Mouse (Mus musculus) embryo, embryonic 11.5 days (tissue): ENCODE data around the gene Faap100.
"Not testable (repeated sequence)": the region's sequence is repeated elsewhere in the genome, so short reads cannot be mapped to it uniquely, and the experiment has no call there.

Source experiments
- DNase-seq: peaks from one replicate; pipeline ENCODE4 v3.0.0-alpha.2; 2012; ENCODE audit warnings: low read depth, low spot score

Gene Faap100

DNA sequence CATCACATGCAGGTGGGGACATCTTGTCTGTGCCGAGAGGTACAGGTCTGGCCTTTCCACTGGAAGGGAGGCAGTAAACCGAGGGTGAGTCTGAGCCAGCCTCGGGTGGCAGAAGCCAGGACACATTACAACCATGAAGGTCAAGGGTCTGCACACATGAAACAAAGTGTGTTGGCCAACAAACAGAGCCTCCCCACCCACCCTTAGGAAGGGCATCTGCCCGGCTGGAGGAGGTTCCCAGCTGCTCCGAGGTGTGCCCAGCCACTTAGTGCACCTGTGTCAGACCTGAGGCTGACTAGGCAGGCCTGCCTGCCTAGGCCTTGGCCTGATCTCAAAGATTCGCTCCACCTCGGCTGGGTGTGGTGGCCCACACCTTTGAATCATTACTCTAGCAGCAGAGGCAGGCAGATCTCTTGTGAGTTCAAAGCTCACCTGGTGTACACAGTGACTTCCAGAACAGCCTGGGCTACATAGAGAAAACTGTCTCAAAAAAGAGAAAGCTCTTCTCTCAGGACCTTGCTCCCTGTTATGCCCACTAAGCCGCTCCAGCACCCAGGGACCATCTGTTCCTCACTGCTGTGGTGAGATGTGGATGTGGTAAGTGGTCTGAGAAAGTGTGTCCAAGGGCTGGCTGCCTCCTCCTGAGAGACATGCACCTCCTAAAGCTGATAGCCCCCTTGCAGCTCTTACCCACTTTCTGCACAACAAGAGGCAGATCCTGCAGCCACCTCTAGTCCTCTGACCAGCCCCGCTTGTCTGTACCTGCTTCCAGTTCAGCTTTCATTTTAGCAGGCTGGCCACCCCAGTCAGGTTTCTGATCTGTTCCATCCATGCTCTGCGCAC, 27.1 kb downstream of the Faap100 start:
- no peak for DNase-seq

DNA sequence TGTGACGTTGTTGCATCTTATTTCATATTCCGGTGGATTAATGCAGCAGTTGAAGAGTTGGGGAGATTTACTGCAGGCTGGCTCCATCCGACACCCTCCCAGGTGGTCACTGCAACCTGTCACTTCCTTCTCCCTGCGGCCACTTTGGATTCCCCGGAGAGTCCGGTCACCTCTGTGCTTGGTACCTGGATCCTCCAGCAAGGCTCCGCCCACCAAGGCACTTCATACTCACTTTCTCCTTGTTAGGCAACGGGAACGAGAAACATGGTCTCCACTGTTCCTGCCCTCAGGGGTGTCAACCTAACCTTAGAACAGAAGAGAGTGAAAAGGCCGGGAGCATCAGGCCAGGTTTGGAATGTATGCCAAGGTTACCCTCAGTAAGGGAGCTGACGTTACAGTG, 27.9 kb downstream of the Faap100 start:
- DNase-seq: no peak

DNA sequence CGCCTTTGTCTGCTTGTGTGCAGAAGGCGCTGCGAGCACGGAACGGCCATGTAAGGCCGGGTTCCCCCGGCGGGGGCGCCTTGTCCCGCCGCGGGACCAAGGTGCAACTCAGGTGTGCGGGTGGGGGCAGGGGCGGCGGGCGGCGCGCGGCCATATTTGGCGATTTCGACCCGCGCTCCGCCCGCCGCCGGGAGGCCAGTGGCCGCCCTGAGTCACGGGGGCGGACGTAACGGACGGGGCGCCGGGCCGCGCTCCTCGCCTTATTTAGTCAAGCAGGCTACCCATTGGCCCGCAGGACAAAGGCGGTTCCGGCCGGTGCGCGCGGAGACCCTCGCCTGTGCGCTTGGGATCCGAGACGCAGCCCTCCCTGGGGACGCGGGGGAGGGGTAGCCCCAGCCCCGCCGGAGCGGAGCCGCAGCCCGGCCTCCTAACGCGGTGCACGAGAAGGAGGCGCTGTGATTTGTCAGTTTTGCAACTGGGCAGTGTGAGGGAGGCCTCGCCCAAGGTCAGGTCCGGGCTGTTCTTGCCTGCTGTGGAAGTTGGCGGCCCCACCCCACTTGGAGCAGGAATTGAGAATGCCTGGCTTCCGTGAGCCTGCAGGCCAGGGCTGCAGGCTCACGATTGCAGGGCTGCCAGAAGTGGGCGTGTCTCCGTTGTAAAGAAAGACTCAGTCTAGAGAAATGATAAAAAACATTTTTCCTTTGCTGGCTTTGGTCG, 28.4 kb downstream of the Faap100 start:
- DNase-seq: peak; percentile 89

DNA sequence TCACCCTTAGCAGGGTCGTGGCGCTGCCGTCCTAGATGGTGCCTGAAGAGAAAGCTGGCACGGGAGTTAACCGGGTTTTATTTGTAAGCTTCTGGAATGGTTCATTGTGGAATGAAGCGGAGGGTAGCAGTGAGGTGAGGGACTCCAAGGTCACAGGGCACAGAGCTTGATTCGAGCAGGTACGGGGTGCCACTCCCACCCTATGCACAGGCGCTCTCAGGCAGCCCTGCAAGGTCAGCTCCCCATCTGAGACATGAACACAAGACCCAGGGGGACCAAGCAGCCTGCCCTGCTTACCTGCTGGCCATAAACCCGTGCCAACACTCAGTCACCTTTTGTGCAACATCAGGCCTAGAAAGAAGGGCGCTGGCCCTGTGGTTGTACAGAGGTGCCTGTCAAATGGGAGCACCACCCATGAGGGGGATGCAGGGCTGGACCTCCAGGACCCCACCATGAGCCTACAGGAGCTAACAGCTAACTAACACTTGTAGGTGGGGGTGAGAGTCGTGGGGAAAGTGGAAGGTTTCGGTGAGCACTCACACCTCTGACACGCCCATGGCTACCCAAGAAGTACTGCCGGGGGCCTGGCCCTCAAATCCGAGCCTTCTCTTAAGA, 29.1 kb downstream of the Faap100 start:
- DNase-seq: no peak

DNA sequence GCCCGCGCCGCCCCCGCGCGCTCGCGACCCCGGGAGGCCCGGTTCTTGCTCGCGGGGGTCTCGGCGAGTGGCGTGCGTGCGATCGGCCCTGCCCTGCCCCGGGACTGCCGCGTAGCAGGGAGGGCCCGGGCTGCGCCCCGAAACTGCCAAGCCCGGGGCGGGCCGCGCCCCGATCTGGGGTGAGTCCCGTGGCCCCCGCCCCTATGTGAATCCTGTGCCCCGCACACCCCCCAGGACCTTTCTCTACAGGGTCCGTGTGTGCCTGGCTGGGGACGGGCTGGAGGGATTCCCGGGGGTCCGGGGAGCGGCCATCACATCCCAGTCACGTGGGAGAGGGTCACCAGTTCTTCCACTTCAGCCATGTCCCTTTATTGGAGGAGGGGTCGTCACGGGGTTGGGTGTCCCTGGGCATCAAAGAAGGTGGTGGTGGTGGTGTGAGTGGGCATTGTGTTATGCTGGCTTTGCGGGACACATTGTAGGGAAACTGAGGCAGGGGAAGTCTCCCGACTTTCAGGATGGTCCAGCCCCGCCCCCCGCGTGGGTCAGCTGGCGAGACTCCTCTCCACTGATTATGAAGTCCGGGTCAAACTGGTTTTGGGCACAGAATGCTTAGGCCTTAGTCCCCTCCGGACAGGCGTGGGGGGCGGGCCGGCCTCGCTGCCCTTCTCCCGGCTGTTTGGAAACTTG, 29.7 kb downstream of the Faap100 start:
- no peak for DNase-seq

DNA sequence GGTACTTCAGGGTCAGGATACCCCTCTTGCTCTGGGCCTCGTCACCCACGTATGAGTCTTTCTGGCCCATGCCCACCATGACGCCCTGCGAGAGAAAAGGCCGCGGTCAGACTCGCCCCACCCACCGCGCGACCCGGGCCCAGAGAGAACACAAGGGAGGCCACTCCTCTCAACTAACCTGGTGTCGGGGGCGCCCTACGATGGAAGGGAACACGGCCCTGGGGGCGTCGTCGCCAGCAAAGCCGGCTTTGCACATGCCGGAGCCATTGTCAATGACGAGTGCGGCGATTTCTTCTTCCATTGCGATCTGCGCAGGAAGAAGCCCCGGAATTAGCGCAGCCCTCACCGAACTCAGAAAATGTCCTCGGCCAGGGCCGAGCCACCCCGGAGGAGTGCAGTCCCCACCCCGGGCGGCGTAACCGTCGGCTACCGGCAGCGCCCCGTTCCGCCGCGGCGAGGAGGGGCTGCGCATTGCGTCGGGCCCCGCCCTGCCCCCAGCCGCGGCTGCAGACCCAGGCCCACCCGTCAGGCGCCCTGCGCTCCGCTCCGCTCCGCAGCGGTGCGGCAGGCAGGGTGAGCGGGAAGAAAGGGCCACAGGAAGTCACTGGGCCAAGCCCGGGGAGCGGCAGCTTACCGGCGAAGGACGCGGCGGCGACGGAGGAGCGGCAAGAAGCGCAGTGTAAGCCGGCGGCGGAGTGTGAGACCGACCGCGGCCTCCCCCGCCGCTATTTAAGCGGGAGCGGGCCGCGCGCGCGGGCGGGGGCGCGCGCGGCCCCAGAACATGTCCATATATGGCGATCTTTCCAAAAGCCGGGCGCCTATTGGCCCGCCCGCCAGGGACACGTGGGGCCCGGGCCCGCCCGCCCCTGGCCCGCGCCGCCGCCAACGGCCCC, 30.5 kb downstream of the Faap100 start, which contains the start of gene Actg1:
Gene Actg1, minus strand, starts transcription at position 752 of the 893 bp plus-strand sequence.
- DNase-seq: peak; percentile 75

DNA sequence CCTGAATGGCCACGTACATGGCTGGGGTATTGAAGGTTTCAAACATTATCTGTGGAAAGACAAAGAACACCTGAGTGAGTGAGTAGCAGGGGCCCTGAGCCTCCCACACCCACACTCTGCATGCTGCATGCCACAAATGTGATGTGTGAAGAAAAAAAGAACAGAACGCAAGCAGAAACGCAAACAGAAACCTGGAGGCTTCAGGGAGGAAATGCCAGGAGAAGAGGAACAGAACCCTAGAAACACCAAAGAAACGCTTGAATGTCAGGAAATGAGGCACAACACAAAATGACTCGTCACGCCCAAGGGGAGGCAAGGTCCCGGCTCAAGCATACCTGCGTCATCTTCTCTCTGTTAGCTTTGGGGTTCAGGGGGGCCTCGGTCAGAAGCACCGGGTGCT, 31.3 kb downstream of the Faap100 start:
- no peak for DNase-seq

DNA sequence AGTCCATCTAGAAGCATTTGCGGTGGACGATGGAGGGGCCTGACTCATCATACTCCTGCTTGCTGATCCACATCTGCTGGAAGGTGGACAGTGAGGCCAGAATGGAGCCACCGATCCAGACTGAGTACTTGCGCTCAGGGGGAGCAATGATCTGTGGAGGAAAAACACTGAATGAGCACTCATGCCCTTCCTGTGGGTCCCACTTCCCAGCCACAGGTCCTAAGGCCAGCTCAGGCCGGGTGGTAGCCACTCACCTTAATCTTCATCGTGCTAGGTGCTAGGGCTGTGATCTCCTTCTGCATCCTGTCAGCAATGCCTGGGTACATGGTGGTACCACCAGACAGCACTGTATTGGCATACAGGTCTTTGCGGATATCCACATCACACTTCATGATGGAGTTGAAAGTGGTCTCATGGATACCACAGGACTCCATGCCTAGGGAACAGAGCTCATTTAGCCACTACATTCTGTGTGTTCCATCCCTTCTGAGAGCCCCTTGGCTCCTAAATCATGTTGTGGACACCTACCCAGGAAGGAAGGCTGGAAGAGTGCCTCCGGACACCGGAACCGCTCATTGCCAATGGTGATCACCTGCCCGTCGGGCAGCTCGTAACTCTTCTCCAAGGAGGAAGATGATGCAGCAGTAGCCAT, 32.1 kb downstream of the Faap100 start:
- not testable (repeated sequence) for DNase-seq

DNA sequence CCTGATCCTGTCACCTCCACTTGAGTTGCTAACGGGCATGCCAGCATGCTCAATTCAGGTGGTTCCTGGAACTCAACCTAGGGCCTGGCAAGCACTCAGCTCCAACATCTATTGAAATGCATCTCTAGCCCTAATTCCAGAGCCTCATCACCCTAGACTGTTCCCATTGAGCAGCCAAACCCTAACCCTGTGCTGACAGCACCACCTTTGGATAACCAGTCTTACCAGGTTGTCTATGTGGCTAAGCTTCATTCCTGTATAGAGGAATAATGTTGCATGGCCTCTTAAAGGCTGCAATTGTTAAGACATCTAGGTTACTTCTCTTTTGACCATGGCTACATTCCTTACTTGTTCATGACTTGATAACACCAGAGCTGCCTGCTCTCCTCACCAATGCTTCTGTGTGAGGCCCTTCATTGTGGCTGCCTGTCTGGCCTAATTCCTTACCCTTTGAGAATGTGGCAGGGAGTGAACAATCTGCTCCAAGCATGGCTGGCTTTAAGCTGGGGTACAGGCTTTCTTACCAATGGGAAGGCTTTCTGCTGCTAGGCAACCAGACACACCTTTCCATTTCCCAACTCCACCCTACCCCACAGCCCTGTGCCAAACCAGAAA, 33.4 kb downstream of the Faap100 start:
- DNase-seq: no peak

DNA sequence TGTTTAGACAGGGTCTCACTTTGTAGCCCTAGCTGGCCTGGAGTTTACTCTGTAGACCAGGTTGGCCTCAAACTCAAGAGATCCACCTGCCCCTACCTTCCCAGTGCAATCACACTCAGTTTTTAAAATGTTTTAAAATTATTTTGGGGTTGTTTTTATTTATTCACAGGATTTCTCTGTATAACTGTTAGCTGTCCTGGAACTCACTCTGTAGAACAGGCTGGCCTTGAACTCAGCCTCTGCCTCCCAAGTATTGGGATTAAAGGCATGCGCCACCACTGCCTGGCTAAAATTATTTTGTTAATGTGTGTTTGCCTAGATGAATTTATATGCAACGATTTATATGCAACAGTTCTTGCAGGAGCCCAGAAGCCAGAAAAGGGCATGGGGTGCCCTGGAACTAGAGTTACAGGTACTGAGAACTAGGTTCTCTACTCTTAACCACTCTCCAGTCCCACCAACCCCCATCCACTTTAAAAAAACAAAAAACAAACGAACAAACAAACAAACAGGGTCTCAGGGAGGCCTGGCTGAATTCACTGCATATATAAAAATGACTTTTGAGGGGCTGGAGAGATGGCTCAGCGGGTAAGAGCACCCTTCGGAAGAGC, 34.1 kb downstream of the Faap100 start:
- DNase-seq: no peak

DNA sequence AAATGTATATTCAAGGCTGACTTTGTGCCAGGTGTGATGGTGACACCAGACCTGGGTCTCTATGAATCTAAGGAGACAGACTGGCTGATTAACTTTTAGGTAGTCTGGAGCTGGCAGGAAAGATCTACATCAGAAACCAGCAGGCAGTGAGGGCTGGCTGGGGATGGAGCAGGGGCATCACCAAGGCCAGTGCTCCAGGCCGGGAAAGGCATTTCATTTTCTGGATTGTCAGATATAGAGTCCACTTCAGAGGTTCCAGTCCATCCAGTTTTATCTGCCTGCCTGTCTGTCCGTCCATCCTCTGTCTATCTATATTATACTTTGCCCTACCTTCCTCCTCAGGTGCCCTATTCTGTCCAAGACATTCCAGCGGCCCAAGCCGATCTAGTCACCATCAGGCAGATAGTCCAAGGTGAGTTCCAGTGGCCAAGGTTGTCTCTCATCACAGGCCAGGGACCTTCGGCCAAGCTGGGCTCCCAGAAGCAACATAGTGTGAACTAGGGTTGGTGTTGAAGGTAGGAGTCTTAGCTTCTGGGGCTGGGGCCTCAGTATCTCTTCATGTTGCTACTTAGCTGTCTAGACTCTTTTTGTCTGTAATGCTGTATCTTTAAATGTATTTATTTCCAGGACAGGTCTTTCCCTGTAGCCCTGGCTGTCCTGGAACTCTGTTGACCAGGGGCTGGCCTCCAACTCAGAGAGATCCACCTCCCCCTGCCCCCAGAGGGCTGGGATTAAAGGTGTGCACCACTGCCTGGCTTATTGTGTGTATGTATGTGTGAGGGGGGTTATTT, 34.9 kb downstream of the Faap100 start:
- no peak for DNase-seq

DNA sequence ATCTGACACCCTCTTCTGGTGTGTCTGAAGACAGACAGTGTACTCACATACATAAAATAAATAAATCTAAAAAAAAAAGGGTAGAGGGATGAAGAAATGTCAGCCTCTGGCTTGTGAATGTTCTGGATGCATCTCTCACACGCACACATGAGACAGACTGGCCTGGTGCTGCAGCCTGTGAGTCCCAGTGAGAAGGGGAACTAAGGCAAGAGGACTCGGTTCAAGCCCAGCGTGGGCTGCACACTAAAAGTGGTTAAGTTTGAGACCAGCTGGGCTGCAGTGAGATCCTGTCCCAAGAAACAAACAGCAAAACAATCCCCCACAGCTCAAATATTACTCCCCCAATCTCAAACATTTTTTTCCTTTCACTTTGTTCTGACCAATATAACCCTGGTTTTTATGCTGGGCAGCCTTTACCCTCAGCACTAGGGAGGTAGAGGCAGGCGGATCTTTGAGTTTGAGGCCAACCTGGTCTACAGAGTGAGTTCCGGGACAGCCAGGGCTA, 35.9 kb downstream of the Faap100 start:
- no peak for DNase-seq

DNA sequence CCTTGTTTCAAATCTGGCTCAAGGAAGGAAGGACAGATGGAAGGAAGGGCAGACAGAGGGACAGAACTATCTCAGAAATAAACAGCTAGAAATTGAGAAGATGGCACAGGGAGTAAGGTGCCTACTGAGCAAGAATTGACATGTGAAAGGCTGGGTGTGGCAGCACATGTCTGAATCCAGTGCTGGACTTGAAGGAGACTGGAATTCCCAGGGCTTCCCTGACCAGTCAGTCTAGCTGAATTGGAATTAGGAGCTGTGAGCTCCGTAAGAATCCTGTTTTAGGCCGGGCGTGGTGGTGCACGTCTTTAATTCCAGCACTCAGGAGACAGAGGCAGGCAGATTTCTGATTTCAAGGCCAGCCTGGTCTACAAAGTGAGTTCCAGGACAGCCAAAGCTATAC, 36.9 kb downstream of the Faap100 start:
- DNase-seq: no peak

DNA sequence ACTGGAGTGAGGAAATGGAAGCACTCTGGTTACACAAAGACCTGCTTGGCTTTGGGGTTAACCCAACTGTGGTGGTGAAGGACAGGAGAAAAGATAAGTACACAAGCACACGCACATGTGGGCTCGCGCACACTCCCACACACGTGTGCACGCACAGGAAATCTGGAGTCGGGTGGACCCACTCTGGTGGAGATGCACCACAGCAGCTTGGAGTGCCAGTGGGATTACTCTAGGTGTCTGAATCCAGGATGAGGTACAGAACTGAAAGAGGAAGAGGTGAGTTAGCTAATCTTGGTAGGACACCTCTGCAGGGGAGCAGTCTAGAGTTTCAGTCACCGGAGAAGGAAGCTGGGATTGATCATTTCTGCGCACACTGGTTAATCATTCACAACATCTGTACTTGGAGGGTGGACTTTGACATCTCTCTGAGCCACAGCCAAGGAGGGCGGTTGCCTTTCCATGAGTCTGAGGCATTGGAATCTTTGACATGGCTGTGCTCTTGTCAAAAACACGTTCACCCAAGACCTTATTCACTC, 38.5 kb downstream of the Faap100 start:
- DNase-seq: no peak

DNA sequence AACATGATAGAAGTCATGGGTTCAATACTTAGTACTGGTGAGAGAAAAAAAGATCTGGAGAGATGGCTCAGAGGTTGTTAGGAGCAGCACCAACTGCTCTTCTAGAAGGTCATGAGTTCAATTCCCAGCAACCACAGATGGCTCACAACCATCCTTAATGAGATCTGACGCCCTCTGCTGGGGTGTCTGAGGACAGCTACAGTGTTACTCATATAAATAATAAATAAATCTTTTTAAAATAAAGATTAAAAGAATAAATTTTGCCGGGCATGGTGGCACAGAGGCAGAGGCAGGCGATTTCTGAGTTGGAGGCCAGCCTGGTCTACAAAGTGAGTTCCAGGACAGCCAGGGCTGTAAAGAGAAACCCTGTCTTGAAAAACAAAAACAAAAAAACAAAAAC, 39.8 kb downstream of the Faap100 start:
- no peak for DNase-seq

DNA sequence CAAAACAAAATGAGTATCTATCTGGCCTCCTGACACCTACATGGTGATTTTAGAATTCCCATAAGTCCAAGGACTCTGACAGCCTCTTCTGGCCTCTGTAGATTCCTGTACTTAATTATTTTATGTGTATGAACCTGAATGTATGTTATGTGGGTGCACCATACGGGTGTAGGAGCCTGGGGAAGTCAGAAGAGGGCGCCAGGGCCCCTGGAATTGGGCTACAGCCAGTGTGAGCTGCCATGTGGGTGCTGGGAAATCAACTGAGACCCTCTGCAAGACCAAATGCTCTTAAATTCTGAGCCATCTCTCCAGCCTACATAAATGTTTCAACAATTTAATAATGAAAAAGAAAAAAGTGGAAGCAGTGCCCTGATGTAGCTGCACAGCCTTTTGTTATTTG, 41.1 kb downstream of the Faap100 start:
- DNase-seq: no peak

DNA sequence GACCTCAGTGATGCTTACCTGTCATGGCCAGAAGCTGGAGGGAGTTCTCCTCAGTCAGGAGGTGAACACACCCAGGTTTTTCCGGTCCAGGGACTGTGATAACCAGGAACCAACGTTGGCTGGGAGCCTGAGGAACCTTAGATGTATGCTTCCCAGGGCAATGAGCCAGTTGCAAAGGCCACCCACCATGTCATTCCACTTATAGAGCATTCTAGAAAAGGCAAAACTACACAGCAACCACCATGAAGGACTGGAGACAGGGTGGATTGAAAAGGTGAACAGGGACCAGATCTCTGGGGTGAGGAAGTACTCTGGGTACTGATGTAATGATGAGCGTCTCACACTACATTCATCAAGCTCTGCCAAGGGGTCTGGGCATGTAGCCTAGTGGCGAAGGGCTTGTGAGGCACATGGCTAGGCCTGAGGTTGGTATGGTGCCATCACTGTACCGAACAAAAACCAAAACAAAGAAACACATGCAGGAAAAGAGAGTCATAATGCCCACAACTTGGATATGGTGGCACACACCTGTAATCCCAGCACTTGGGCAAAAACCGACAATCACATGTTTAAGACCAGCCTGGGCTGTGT, 43.0 kb downstream of the Faap100 start:
- no peak for DNase-seq

DNA sequence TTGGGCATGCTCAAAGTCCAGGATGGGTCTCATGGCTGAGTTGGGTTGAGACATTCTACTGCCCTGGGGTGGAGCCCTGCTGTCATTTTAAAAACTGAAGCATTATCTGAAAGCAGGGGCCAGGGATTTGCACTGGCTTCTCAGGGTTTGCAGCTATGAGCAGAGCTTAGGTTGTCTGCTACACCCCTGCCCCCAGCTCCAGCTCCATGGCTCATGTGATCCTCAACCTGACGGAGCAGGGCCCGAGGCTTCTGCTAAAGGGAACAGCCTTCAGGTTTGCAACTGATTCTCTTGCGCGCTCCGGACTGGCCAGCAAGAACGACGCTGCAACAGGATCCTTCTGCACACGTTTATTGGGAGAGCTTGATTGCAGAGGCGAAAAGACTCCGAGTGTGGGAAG, 58.4 kb downstream of the Faap100 start:
- no peak for DNase-seq
